Mouse (Mus musculus) small intestine, adult 2 months (tissue): ENCODE measurements around the gene Parvb.
"Not testable (repeated sequence)": the region's sequence is repeated elsewhere in the genome, so short reads cannot be mapped to it uniquely, and the experiment has no call there.

Experiments used
- CTCF ChIP-seq: fragments of 200-500 bp; IDR thresholded peaks from 2 replicates; pipeline ENCODE4 v1.5.1; 2012; ENCODE audit warnings: low read depth, mild to moderate bottlenecking, control low read depth, inconsistent platforms, low read length, moderate library complexity, mixed read lengths; ENCODE audit not compliant: insufficient replicate concordance, insufficient read length; ENCODE audit errors: extremely low read depth
- POLR2A ChIP-seq: fragments of 200-500 bp; IDR thresholded peaks from 2 replicates; pipeline ENCODE4 v1.6.1; 2012; ENCODE audit warnings: low read depth, mild to moderate bottlenecking, control low read depth, inconsistent platforms, low read length, moderate library complexity

- not testable (repeated sequence) for TF ChIP-seq CTCF, POLR2A
These were observed 57.1 kb downstream of the Parvb start for GRCm38 (mm10) chr15:84288953-84289352.
